Mouse (Mus musculus) left cerebral cortex, postnatal 10 days (tissue): Measurements from ENCODE around the gene Ptrhd1. TPM values are rescaled to one million over a fixed set of nuclear protein-coding genes. Genes with fewer than 3 reads are reported as not detected.
"Not testable (repeated sequence)": the region's sequence is repeated elsewhere in the genome, so short reads cannot be mapped to it uniquely, and the experiment has no call there.

Source experiments
- DNase-seq, 2 experiments: peaks; one replicate each; pipeline ENCODE4 v3.0.0; 2021 to 2022; ENCODE audit warnings: low spot score in 2 of 2, mixed read lengths in 1 of 2; ENCODE audit errors: extremely low spot score in 1 of 2
- intact Hi-C: fragments of 180-260 bp; cut with DNase I; formaldehyde crosslinking; loops from one replicate; pipeline ENCODE4 v1.15.1; 2025
- total RNA-seq, 2 experiments: library from RNA; stranded (reverse); gene quantifications; 2 replicates each; pipeline ENCODE4 v1.2.3; 2021

Gene Ptrhd1
- total RNA-seq, 2 experiments from 2014 or later, result 8.7 to 9.8 TPM

GRCm38 (mm10) chr12:4232777-4233176 is 1.1 kb upstream of the Ptrhd1 start:
- no peak for DNase-seq
- intact Hi-C loops, result no loop called here

GRCm38 (mm10) chr12:4237481-4237880 is 3.7 kb downstream of the Ptrhd1 start:
- DNase-seq, result no peak
- intact Hi-C loops, result no loop called here

GRCm38 (mm10) chr12:4240281-4240680 is 6.5 kb downstream of the Ptrhd1 start:
- intact Hi-C loops, result not testable (repeated sequence)

GRCm38 (mm10) chr12:4243805-4244204 is 10.0 kb downstream of the Ptrhd1 start:
- DNase-seq, result no peak
- intact Hi-C loops, result no loop called here

More at GRCm38 (mm10) chr12:4240281-4240680, 6.5 kb downstream of the Ptrhd1 start:
- DNase-seq, result peak in 1 of 2 experiments; percentile 40

GRCm38 (mm10) chr12:4245742-4246141 is 11.9 kb downstream of the Ptrhd1 start:
- intact Hi-C loops, result no loop called here
- no peak for DNase-seq

GRCm38 (mm10) chr12:4249786-4250185 is 16.0 kb downstream of the Ptrhd1 start:
- intact Hi-C loops, result no loop called here
- DNase-seq, result no peak

- intact Hi-C loops, result no loop called here
- DNase-seq, result no peak
These were observed 19.2 kb downstream of the Ptrhd1 start for GRCm38 (mm10) chr12:4252742-4253655.

GRCm38 (mm10) chr12:4267765-4268164 is 33.9 kb downstream of the Ptrhd1 start:
- intact Hi-C loops, result no loop called here
- no peak for DNase-seq

- intact Hi-C loops, result no loop called here
- no peak for DNase-seq
These were observed 37.3 kb downstream of the Ptrhd1 start for GRCm38 (mm10) chr12:4271078-4271477.

GRCm38 (mm10) chr12:4278978-4279755 is 45.3 kb downstream of the Ptrhd1 start:
- intact Hi-C loops, result loop anchor here (5.0 kb wide), 1 partner anchor 268 kb away; no protein-coding TSS in a partner anchor
- no peak for DNase-seq

- intact Hi-C loops, result loop anchor here (5.0 to 10.0 kb wide), 2 partner anchors 195 to 267 kb away; partner anchors contain the start of gene Ncoa1
- DNase-seq, result no peak
These were observed 46.1 kb downstream of the Ptrhd1 start for GRCm38 (mm10) chr12:4279878-4280277.

- intact Hi-C loops, result loop anchor here (10.0 kb wide), 1 partner anchor 190 kb away; the partner anchor contains the start of gene Ncoa1
- no peak for DNase-seq
These were observed 51.4 kb downstream of the Ptrhd1 start for GRCm38 (mm10) chr12:4285186-4285585.

Other genes starting within 250 kb of the Ptrhd1 start
- 100 to 1,000 TPM in 1 of 2 experiments, 10 to 100 TPM in 1; 95.7 to 101 TPM for gene Efr3b, start 195.1 kb upstream of the Ptrhd1 start, total RNA-seq
- gene Dnajc27, start 151.4 kb upstream of the Ptrhd1 start, total RNA-seq, result 10 to 100 TPM; 63.3 to 63.5 TPM
- gene Adcy3, start 100.9 kb upstream of the Ptrhd1 start, total RNA-seq, result 10 to 100 TPM; 53.9 to 55.1 TPM
- gene Cenpo, start 267 bp downstream of the Ptrhd1 start, total RNA-seq, result 1 to 10 TPM; 5.1 to 6.3 TPM
- 10 to 100 TPM; 87.6 to 89.7 TPM for gene Ncoa1, start 243.2 kb downstream of the Ptrhd1 start, total RNA-seq